Mouse (Mus musculus) spleen, adult 2 months (tissue): Measurements from ENCODE around the gene Gpr65.

Source experiments
- CTCF ChIP-seq: fragments of 200-500 bp; IDR thresholded peaks from 2 replicates; pipeline ENCODE4 v1.5.1; 2011; ENCODE audit warnings: mild to moderate bottlenecking, inconsistent platforms; ENCODE audit not compliant: insufficient read depth, insufficient read length, insufficient replicate concordance; ENCODE audit errors: extremely low read depth
- POLR2A ChIP-seq: fragments of 200-500 bp; IDR thresholded peaks from 2 replicates; pipeline ENCODE4 v1.6.1; 2011; ENCODE audit warnings: low read depth, low read length, inconsistent platforms

GRCm38 (mm10) chr12:98322426-98322825 is 54.0 kb downstream of the Gpr65 start:
- TF ChIP-seq CTCF, result no peak
- no peak for TF ChIP-seq POLR2A
